Comparison of ENCODE assay signal across 28 mouse cellular contexts in the genomic region with DNA sequence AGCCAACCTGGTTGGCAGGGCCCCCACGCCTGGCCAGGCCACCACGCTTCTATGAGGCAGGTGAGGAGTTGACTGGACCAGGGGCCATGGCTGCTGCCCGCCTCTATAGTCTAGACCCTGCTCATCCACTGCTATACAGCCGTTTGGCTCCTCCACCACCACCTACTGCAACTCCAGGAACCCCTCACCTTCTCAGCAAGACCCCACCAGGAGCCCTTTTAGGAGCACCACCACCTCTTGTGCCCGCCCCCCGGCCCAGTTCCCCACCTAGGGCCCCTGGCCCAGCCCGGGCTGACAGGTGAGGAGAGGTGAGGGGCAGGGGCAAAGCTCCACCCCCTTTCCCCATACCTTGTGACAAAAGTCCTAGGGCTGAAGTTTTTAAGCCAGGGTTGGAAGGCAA. TPM values are rescaled to one million over a fixed set of nuclear protein-coding genes. Genes with fewer than 3 reads are reported as not detected.
DNase-seq lines count a peak whose midpoint lies in the region; ATAC-seq and TF ChIP-seq lines count a peak whose summit lies in the region.
"Had no signal": no experiment of that assay in that cellular context is flagged by ENCODE, and none has a peak within 500 bp of the region (broad histone marks: within the 10 kb centered on the region; RNA-seq: fewer than 3 reads in every experiment).

No protein-coding gene starts in this region.

- no peak for DNase-seq in kidney, postnatal 4 days
- no peak for DNase-seq in liver
- DNase-seq in limb, embryonic 10.5 days (ENCODE audit: low spot score), result no peak
- no peak for DNase-seq in lung, postnatal 25 days (ENCODE audit: low spot score)
- DNase-seq: adrenal gland, adult 8-10 months; adrenal gland, postnatal 25 days; cerebellum, adult 11-12 months; cerebellum, adult 8-10 months; cerebellum, postnatal 10 days; cerebellum, postnatal 36 days; embryo, embryonic 11 days; gastrocnemius, postnatal 10 days; heart, adult 18-20 months; heart, postnatal 14 days; heart, postnatal 4 days had no signal

- H3K9me3 ChIP-seq in kidney, embryonic 14.5 days (ENCODE audit: control insufficient read depth, low read length), result no peaks in the 10 kb centered on the region
- H3K9me3 ChIP-seq in liver, embryonic 16.5 days (replicated peaks; ENCODE audit: control insufficient read depth, low read length), result no peaks in the 10 kb centered on the region
- no peaks in the 10 kb centered on the region for H3K9me3 ChIP-seq in E14TG2a.4 (ENCODE audit: low read length)
- H3K9me3 ChIP-seq in limb, embryonic 10.5 days (replicated peaks), result no peaks in the 10 kb centered on the region
- H3K9me3 ChIP-seq: embryonic facial prominence, embryonic 10.5 days; embryonic facial prominence, embryonic 13.5 days; forebrain, embryonic 12.5 days; forebrain, embryonic 15.5 days; heart, embryonic 13.5 days had no signal

- H3K27me3 ChIP-seq in kidney, embryonic 14.5 days (ENCODE audit: control insufficient read depth, insufficient read depth, low read length), result no peaks in the 10 kb centered on the region
- H3K27me3 ChIP-seq in liver, embryonic 16.5 days (ENCODE audit: control insufficient read depth, insufficient read depth, low read depth, low read length), result no peaks in the 10 kb centered on the region
- H3K27me3 ChIP-seq in E14TG2a.4 (ENCODE audit: insufficient read depth, low read length), result no peaks in the 10 kb centered on the region
- H3K27me3 ChIP-seq in limb, embryonic 10.5 days (ENCODE audit: low read depth, poor library complexity, severe bottlenecking), result no peaks in the 10 kb centered on the region
- H3K27me3 ChIP-seq: embryonic facial prominence, embryonic 13.5 days; forebrain, embryonic 12.5 days; forebrain, embryonic 15.5 days; heart, embryonic 13.5 days had no signal

- no peaks in the 10 kb centered on the region for H3K4me1 ChIP-seq in kidney, embryonic 14.5 days (ENCODE audit: control insufficient read depth, insufficient read depth, low read length)
- no peaks in the 10 kb centered on the region; the same call in 1 of the 2 replicates for H3K4me1 ChIP-seq in liver, embryonic 16.5 days (ENCODE audit: control insufficient read depth, low read depth, low read length)
- H3K4me1 ChIP-seq in E14TG2a.4 (replicated peaks; ENCODE audit: low read depth, low read length), result peaks cover 27% of the 10 kb centered on the region
- no peaks in the 10 kb centered on the region for H3K4me1 ChIP-seq in limb, embryonic 10.5 days
- H3K4me1 ChIP-seq: embryonic facial prominence, embryonic 10.5 days; embryonic facial prominence, embryonic 13.5 days; forebrain, embryonic 12.5 days; forebrain, embryonic 15.5 days had no signal

- H3K27ac ChIP-seq in kidney, embryonic 14.5 days (ENCODE audit: low read depth, low read length), result no peak overlapping the region
- H3K27ac ChIP-seq in liver, embryonic 16.5 days (ENCODE audit: low read length), result no peak overlapping the region
- H3K27ac ChIP-seq in limb, embryonic 10.5 days, result peak overlapping the region; percentile 30; the same call in 1 of the 2 replicates
- H3K27ac ChIP-seq: embryonic facial prominence, embryonic 10.5 days; embryonic facial prominence, embryonic 13.5 days; forebrain, embryonic 12.5 days; forebrain, embryonic 15.5 days; heart, embryonic 13.5 days; hindbrain, embryonic 14.5 days; hindbrain, postnatal 0 days had no signal

- WGBS in kidney, embryonic 14.5 days, result 90% methylated on average over 7 of the region's 7 CpGs
- WGBS in liver, embryonic 16.5 days (ENCODE audit: insufficient replicate concordance), result 80% methylated on average over 7 of the region's 7 CpGs
- WGBS in limb, embryonic 10.5 days, result 95% methylated on average over 7 of the region's 7 CpGs

- TF ChIP-seq CTCF in E14TG2a.4 (conservative IDR thresholded peaks at IDR 0.05; ENCODE audit: low read length), result no peak

- H3K4me3 ChIP-seq in kidney, embryonic 14.5 days (ENCODE audit: low read length), result no peak overlapping the region
- no peak overlapping the region for H3K4me3 ChIP-seq in liver, embryonic 16.5 days (ENCODE audit: low read depth, low read length)
- peak overlapping the region; percentile 61 for H3K4me3 ChIP-seq in E14TG2a.4 (replicated peaks; ENCODE audit: low read length)
- H3K4me3 ChIP-seq in limb, embryonic 10.5 days, result no peak overlapping the region
- H3K4me3 ChIP-seq: embryonic facial prominence, embryonic 10.5 days; embryonic facial prominence, embryonic 13.5 days; erythroblast, embryonic 14.5 days; forebrain, embryonic 12.5 days; forebrain, embryonic 15.5 days; heart, embryonic 13.5 days had no signal

- H3K9ac ChIP-seq in kidney, embryonic 14.5 days (ENCODE audit: low read depth, low read length), result no peak overlapping the region
- H3K9ac ChIP-seq in liver, embryonic 16.5 days (ENCODE audit: low read depth, low read length), result no peak overlapping the region
- H3K9ac ChIP-seq: embryonic facial prominence, embryonic 13.5 days; forebrain, embryonic 12.5 days; forebrain, embryonic 15.5 days; heart, embryonic 13.5 days; hindbrain, embryonic 14.5 days had no signal

- no peak overlapping the region for H3K4me2 ChIP-seq in kidney, embryonic 14.5 days (replicated peaks; ENCODE audit: low read depth, low read length)
- H3K4me2 ChIP-seq in liver, embryonic 16.5 days (ENCODE audit: low read depth, low read length), result no peak overlapping the region
- H3K4me2 ChIP-seq: embryonic facial prominence, embryonic 13.5 days; forebrain, embryonic 12.5 days; forebrain, embryonic 15.5 days; heart, embryonic 13.5 days; hindbrain, embryonic 14.5 days had no signal

- peaks cover 69% of the 10 kb centered on the region for H3K36me3 ChIP-seq in kidney, embryonic 14.5 days (ENCODE audit: control insufficient read depth, insufficient read depth, low read length)
- peaks cover 48% of the 10 kb centered on the region for H3K36me3 ChIP-seq in liver, embryonic 16.5 days (ENCODE audit: control insufficient read depth, insufficient read depth)
- peaks cover 77% of the 10 kb centered on the region for H3K36me3 ChIP-seq in E14TG2a.4 (ENCODE audit: insufficient read depth, low read length)
- H3K36me3 ChIP-seq in limb, embryonic 10.5 days, result peaks cover 77% of the 10 kb centered on the region

- 0 out of 2 replicates have a peak, but pooled peaks have one; percentile 7 for ATAC-seq in kidney, embryonic 14.5 days (ENCODE audit: low FRiP score, low TSS enrichment)
- 0 out of 2 replicates have a peak, but pooled peaks have one; percentile 19 for ATAC-seq in liver, embryonic 16.5 days (ENCODE audit: low read depth)
- ATAC-seq: activated CD4-positive, CD25-positive, alpha-beta regulatory T cell, adult 4 months; CD4-positive, CD25-positive, alpha-beta regulatory T cell, adult 4 months; forebrain, embryonic 15.5 days; hindbrain, postnatal 0 days had no signal

RNA-seq across cellular contexts. Expression of a gene that starts 11.0 kb away (rescaled TPM):
- 16.1 and 16.7 TPM in 2 replicates for polyA plus RNA-seq in kidney, embryonic 14.5 days (2014; fragmentation: Nextera tagmentation; extraction: Ambion mirVana)
- polyA plus RNA-seq in liver, embryonic 16.5 days (2015; fragmentation: Nextera tagmentation; extraction: Ambion mirVana), result 4.0 and 4.9 TPM in 2 replicates
- 11.4 and 12.5 TPM in 2 replicates for polyA plus RNA-seq in limb, embryonic 10.5 days (2016; fragmentation: Nextera tagmentation; extraction: Ambion mirVana)

RNA-seq across cellular contexts. Expression of a gene that starts 21.8 kb away (rescaled TPM):
- 43.0 and 82.3 TPM in 2 replicates for polyA plus RNA-seq in kidney, embryonic 14.5 days (2014; fragmentation: Nextera tagmentation; extraction: Ambion mirVana)
- 12.2 and 13.6 TPM in 2 replicates for polyA plus RNA-seq in liver, embryonic 16.5 days (2015; fragmentation: Nextera tagmentation; extraction: Ambion mirVana)
- 70.9 and 80.4 TPM in 2 replicates for polyA plus RNA-seq in limb, embryonic 10.5 days (2016; fragmentation: Nextera tagmentation; extraction: Ambion mirVana)

RNA-seq across cellular contexts. Expression of a gene that starts 29.4 kb away (rescaled TPM):
- polyA plus RNA-seq in kidney, embryonic 14.5 days (2014; fragmentation: Nextera tagmentation; extraction: Ambion mirVana), result 25.1 and 25.4 TPM in 2 replicates
- 5.1 and 5.5 TPM in 2 replicates for polyA plus RNA-seq in liver, embryonic 16.5 days (2015; fragmentation: Nextera tagmentation; extraction: Ambion mirVana)
- polyA plus RNA-seq in limb, embryonic 10.5 days (2016; fragmentation: Nextera tagmentation; extraction: Ambion mirVana), result 15.4 and 17.1 TPM in 2 replicates

RNA-seq across cellular contexts. Expression of a gene that starts 30.6 kb away (rescaled TPM):
- 40.9 and 48.4 TPM in 2 replicates for polyA plus RNA-seq in kidney, embryonic 14.5 days (2014; fragmentation: Nextera tagmentation; extraction: Ambion mirVana)
- polyA plus RNA-seq in liver, embryonic 16.5 days (2015; fragmentation: Nextera tagmentation; extraction: Ambion mirVana), result 18.6 and 22.8 TPM in 2 replicates
- 41.0 and 46.9 TPM in 2 replicates for polyA plus RNA-seq in limb, embryonic 10.5 days (2016; fragmentation: Nextera tagmentation; extraction: Ambion mirVana)

RNA-seq across cellular contexts. Expression of a gene that starts 41.0 kb away (rescaled TPM):
- 6.4 and 10.8 TPM in 2 replicates for polyA plus RNA-seq in kidney, embryonic 14.5 days (2014; fragmentation: Nextera tagmentation; extraction: Ambion mirVana)
- 2.2 and 2.9 TPM in 2 replicates for polyA plus RNA-seq in liver, embryonic 16.5 days (2015; fragmentation: Nextera tagmentation; extraction: Ambion mirVana)
- 14.2 and 14.5 TPM in 2 replicates for polyA plus RNA-seq in limb, embryonic 10.5 days (2016; fragmentation: Nextera tagmentation; extraction: Ambion mirVana)
